Mouse (Mus musculus) CD8-positive naive resting alpha-beta T cell, adult 2 months (primary cell): ENCODE data around the gene Igfn1.

Source experiments
- DNase-seq, 2 experiments: peaks; one replicate each; pipeline ENCODE4 v3.0.0; 2022; ENCODE audit warnings: low read depth in 2 of 2, low spot score in 2 of 2

The Igfn1 gene

DNA sequence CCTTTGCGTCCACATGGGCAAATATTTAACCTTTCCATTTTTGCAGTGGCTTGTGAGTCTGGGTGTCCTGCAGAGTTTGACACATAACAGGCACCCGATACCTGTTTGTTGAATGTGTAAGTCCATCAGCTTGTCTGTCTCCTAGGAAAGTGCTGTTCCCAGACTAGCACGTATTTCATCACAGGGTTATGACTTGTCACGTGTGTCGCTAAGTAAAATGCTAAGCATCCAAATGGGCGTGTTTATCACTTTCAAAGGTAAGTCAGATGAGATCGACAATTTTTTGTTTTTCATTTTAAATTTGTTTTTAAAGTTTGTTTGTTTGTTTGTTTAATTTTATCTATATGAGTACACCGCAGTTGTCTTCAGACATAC lies 2.0 kb upstream of the Igfn1 start:
- DNase-seq = no peak

DNA sequence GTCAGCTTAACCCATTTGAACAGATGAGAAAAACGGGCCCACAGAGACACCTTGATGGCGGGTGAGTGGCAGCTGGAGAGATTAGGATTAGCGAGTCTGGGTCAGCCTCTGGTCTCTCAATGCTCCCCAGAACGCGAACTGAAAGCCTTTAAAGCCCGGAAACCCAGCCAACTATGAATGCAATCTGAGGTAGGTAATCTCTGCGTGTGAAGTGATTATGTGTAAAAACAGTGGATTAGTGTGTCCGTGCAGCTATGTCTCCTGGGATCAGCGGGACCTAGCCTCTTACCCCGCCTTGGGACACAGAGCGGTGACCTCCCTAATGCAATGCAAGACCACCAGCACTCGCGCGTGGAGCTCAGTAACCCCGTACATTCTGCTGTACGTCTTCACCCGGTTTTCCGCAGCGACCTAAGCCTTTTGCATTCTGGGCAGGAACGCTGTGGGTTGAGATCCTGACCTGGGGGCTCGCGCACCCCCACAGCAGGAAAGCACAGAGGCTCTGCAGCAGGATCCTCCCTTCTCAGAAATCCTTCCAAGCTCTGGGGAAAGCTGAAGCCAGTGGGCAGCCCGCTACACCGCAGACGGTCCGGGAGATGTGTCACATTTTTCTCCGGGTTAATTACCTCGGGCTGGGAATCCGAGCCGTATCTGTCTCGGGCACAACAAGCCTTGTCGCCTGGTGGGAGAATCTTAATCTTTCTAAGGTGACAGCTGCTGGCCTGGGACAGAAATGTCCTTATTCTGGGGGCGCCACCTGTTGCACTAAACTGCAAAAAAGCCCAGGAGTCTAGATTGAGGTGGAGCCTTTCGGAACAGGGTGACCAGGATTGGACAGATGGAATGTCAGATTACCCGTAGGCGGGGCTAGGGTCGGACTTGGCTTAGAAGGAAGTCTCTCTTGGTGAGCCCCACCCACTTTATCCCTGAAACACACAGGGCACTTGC lies 1.3 kb upstream of the Igfn1 start, which contains the start of gene Tmem9:
Tmem9 (plus strand) TSS at position 940 of the 948 bp plus-strand sequence.
- DNase-seq = no peak

DNA sequence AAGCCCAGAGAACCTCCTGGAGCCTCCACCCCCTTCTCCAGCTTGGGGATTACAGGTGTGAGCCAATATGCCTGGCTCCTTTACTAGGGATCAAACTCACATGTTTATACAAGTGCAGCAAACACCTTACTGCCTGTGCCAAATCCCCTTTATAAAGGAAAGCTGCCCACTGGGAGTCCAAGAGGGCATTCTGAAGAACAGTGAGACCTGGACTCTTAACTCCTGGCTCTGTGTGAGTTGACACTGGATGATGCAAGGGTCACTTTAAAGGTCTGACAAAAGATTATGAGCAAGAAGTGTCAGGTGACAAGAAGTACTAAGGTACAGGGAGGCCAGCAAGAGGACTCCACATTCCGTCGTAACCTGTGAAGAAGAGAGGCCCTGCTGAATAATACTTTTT lies 4.7 kb downstream of the Igfn1 start:
- DNase-seq = no peak

DNA sequence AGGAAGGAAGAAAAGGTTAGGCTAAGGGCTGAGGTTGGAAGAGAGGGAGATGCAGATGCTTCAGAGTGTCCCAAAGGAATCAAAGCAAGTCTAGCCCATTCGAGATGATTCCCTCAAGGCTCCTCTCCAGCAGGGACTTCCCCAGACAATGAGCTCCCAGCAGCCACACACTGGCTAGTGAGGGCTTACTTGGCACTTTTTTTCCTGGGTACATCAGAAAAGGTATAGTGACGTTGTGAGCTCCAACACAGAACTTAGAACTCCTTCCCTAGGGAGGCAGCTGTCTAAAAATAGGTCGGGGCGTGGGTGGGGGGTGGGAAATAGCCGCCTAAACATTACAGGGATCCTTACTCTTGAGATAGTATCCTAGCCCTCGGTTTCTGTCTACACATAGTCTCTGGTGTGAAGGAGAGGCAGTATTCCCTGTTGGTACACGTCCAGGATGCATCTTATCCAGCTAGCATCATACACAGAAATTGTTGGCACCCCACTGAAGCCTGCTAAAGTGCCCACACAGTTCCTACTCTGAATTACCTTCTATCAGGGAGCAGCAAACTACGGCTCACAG lies 6.3 kb downstream of the Igfn1 start:
- DNase-seq = no peak

DNA sequence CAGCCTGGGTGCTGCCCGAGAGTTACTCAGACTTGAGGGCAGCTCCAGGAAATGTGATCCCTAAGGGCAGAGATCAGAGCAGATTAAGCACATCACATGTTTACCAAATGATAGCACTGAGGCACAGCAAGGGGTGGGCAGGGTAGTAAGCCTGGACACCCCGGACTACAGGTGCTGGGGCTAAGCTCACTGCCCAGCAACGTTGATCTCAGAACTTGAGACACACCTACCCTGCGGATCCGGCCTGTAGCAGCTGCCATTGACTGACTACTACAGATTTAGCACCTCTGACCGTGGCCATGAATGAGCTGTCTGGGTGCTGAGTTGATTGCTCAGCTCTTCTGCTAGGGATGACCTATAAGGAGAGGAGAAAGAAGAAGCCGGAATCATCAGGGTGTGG lies 8.6 kb downstream of the Igfn1 start:
- DNase-seq = no peak

GRCm38 (mm10) chr1:135993470-135993869 lies 12.7 kb downstream of the Igfn1 start:
- no peak for DNase-seq

DNA sequence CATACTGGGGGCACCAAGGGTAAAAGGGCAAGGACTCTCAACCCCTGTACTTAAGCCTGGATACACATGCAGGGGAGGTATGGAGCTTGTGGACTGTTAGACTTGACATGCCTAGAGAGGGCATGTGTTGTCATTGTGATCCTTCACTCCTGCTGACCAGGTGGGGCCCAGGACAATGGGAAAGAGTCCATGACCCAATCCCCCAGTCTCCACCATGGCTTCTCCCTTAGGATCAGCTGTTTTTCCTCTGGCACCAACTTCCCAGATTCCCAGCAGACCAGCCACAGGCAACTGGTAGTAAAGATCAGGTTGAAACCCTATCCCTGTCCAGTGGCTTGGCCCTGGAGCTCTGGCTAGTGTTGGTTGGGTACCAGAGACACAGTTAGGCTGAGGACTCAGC lies 16.3 kb downstream of the Igfn1 start:
- no peak for DNase-seq

DNA sequence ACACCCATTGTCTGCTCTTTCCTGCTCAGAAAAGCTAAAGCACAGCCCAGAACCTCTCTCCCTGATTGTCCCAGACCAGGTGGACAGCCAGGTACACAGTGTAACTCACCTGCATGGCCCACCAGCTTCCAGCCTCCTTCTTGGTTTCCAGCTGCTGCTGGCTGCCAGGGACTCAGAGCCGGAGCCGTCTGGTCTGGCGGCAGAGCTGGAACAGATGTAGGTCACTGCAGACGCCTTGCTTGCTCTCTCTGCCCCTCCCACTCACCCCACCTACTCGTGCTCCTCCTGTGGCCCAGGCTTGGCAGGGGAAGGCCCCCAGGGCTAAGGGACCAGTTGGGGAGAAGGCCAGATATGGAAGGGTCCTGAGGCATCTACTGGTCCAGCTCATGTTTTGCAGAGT lies 22.0 kb downstream of the Igfn1 start:
- no peak for DNase-seq

DNA sequence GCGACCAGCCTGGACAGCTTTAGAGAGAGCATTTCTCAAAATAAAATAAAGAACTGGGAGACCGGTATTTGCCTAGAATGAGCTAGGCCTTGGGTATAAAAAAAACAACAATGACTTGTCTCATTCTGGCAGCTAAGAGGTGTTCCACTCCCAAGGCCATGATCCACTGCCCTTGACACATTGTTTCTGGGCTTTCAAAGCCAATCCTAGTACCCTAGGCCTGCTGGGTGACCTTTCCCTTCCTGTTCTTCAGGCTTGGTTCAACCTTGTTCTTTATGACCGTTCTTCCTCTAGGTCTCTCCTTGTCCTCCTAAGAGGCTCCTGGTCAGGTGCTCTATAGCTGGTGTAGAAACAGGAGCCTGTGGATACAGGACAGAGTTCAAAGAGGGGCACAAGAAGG lies 33.6 kb downstream of the Igfn1 start:
- no peak for DNase-seq

DNA sequence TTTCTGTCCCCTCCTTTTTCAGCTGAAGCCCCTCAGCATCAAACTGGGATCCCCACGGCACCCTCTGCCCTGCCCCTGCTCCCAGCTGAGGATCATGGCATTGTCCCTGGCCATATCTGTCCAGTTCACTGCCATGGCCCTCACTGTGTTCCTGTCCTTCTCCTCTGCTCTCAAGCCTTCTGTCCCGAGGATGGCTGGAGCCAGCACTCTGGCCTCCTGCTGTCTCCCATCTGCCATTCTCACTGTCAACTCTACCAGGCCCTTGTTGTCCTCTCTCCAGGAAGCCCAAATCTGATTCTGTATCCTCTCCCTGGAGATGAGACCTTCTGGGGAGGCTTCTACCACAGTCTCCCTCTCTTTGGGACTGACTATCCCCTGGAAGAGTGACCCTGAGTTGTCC lies 35.7 kb downstream of the Igfn1 start:
- no peak for DNase-seq

DNA sequence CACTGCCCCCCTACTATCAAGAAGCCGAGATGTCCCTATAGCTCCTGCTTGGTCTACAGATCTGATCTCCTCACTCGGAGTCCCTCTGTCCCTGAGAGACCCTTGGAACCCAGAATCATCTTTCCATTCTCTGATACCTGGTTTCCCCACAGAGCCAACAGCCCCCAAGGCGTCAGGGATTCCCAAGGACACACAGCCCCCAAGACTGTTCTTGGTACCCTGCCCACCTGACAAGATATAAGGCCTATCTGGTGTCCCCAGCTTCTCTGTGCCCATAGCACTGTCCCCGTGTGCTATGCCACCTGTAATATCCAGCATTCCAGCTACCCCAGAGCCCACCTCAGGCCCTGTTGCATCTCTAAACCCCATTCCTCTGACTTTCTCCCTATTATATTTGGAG lies 38.4 kb downstream of the Igfn1 start:
- no peak for DNase-seq

DNA sequence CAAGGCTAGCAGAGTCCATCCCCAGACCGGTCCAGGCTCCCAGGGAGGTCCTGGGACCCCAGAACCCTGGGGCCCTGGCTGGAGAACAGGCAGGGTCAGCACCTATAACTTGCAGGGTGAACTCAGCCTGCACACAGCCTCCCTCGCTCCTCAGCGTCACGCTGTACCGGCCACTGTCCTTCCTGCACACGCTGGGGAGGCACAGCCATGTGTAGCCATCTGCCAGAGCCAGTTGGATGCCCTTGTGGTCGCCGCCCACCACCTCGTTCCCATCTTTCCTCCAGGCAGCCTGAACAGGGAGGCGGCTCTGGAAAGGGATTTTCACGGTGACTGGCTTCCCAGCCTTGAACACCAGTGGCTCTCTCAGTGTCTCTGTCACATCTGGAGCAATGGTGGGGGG lies 41.6 kb downstream of the Igfn1 start:
- DNase-seq = no peak

GRCm38 (mm10) chr1:135963177-135963576 lies 43.0 kb downstream of the Igfn1 start:
- DNase-seq = no peak

- DNase-seq = peak in 1 of 2 experiments; percentile 16
Observed at GRCm38 (mm10) chr1:135958483-135958882, 47.7 kb downstream of the Igfn1 start.

DNA sequence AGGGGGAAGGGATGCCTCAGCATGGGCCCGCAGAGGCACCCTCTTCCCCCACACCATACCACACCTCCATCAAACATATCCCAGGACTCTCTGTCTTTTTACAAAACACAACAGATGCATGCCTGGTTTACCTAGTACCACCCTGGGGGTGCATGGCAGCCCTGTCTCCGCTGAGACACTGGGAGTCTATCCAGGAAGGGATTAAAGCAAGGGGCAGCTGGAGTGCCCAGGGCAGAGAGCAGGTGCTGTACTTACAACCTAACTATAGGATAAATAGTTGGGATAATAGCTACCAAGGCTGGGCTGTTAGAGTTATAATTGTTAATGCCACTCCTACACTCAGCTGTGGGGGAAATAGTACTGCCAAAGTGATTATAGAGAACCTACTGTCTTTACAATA lies 57.3 kb downstream of the Igfn1 start:
- DNase-seq = no peak

GRCm38 (mm10) chr1:135946247-135946646 lies 59.9 kb downstream of the Igfn1 start:
- DNase-seq = no peak

- DNase-seq = peak in 1 of 2 experiments; percentile 38
Observed at GRCm38 (mm10) chr1:135945711-135946110, 60.4 kb downstream of the Igfn1 start.

GRCm38 (mm10) chr1:135944526-135945259 lies 61.4 kb downstream of the Igfn1 start:
- DNase-seq = peak; percentile 31 to 54

DNA sequence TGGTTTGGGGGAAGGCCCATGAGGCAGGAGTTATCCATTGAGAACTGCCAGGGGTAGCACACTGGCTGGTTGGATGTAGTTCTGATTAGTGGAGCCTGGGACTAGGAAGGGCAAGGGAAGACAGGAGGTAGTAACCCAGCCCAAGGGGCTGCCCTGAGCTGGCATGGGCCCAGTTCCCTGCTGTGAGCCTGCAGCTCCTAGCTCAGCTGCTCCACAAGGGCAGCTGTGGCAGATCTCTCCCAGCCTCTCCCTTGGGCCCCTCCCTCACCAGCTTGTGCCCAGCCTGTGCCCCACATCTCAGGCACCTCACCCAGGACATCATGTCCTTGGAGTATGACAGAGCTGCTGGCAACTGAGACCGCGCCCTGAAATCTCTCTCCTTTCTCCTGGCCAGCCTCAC lies 62.4 kb downstream of the Igfn1 start:
- DNase-seq = no peak

GRCm38 (mm10) chr1:135942116-135942515 lies 64.0 kb downstream of the Igfn1 start:
- DNase-seq = no peak

DNA sequence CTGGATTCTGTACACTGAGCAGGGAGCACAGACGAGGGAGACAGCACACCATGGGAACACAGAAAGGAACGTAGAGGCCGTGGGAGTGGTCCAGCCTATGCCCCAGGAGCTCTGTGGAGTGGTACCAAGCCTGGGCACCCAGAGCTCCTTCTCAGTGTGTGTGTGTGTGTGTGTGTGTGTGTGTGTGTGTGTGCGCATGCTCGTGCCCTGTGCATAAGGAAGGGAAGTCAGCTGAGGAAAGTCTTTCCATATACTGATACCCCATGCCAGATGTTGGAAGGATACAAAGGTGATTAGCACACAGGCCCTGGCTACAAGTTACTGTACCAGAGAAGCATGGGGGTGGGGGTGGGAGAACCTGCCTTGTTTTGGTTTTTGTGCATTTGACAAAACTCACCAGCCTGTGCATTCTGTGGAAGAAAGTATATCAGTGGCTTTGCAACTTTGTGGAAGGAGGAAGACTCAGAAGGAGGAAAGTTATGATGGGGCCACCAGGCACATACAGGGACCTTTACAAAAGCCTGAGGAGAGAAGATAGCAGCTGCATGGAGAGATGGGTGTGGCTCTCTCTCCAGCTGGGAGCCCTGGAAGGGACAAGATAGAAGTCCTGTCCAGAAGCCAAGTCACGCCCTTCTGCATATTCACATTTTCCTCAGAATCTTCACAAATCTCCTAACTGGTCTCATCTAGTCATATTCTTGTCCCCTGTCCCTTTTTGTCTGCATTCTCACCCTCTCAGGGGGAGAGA lies 64.7 kb downstream of the Igfn1 start:
- no peak for DNase-seq
